Mouse (Mus musculus) urinary bladder, postnatal 14 days (tissue): ENCODE data around the gene Tmem44.

Experiments
- DNase-seq: peaks from one replicate; pipeline ENCODE4 v3.0.0; 2021; ENCODE audit warnings: low spot score

Gene Tmem44

GRCm38 (mm10) chr16:30518635-30519034, 32.0 kb downstream of the Tmem44 start:
- no peak for DNase-seq

- DNase-seq, result peak; percentile 26
These were observed 32.9 kb downstream of the Tmem44 start for GRCm38 (mm10) chr16:30517666-30518283.

- no peak for DNase-seq
These were observed 33.6 kb downstream of the Tmem44 start for GRCm38 (mm10) chr16:30516993-30517392.

- no peak for DNase-seq
These were observed 35.2 kb downstream of the Tmem44 start for GRCm38 (mm10) chr16:30515418-30515817.

- peak; percentile 88 for DNase-seq
These were observed 37.3 kb downstream of the Tmem44 start for GRCm38 (mm10) chr16:30513050-30514024.

GRCm38 (mm10) chr16:30512375-30513049, 38.1 kb downstream of the Tmem44 start:
- DNase-seq, result peak; percentile 66

- no peak for DNase-seq
These were observed 38.9 kb downstream of the Tmem44 start for GRCm38 (mm10) chr16:30511563-30512340.

GRCm38 (mm10) chr16:30510504-30511451, 39.9 kb downstream of the Tmem44 start:
- peak; percentile 89 for DNase-seq

GRCm38 (mm10) chr16:30510091-30510490, 40.6 kb downstream of the Tmem44 start:
- DNase-seq, result no peak

- no peak for DNase-seq
These were observed 41.3 kb downstream of the Tmem44 start for GRCm38 (mm10) chr16:30509340-30509739.

GRCm38 (mm10) chr16:30508738-30509137, 41.9 kb downstream of the Tmem44 start:
- DNase-seq, result no peak

GRCm38 (mm10) chr16:30507120-30507519, 43.5 kb downstream of the Tmem44 start:
- DNase-seq, result no peak

GRCm38 (mm10) chr16:30505311-30506031, 45.2 kb downstream of the Tmem44 start:
- no peak for DNase-seq

- DNase-seq, result no peak
These were observed 45.8 kb downstream of the Tmem44 start for GRCm38 (mm10) chr16:30504856-30505255.

- peak; percentile 69 for DNase-seq
These were observed 46.7 kb downstream of the Tmem44 start for GRCm38 (mm10) chr16:30503958-30504357.

GRCm38 (mm10) chr16:30502221-30502891, 48.3 kb downstream of the Tmem44 start:
- peak; percentile 72 for DNase-seq

GRCm38 (mm10) chr16:30501621-30502020, 49.0 kb downstream of the Tmem44 start:
- no peak for DNase-seq

GRCm38 (mm10) chr16:30500223-30500622, 50.4 kb downstream of the Tmem44 start:
- no peak for DNase-seq

GRCm38 (mm10) chr16:30499126-30499857, 51.4 kb downstream of the Tmem44 start:
- peak; percentile 56 for DNase-seq
